Mouse (Mus musculus) intestine, embryonic 16.5 days (tissue): ENCODE results near the gene Rfc2. TPM values are rescaled to one million over a fixed set of nuclear protein-coding genes. Genes with fewer than 3 reads are reported as not detected.

Experiments used
- ATAC-seq: fragments of 200-750 bp; cut with Nextera tagmentation; 2 replicates; pipeline ENCODE4 v1.8.0; 2017; ENCODE audit warnings: moderate TSS enrichment, moderate library complexity
- H3K27ac ChIP-seq: fragments of 300-500 bp; sonication (generic); 2 replicates; pipeline ENCODE4 v1.5.1; 2014; ENCODE audit warnings: mild to moderate bottlenecking, low read length
- H3K27me3 ChIP-seq: fragments of 300-500 bp; sonication (generic); replicated peaks from 2 replicates; pipeline ENCODE4 v1.6.1; 2014; ENCODE audit warnings: low read length, control low read depth, mixed read lengths; ENCODE audit not compliant: control insufficient read depth, insufficient read depth
- H3K36me3 ChIP-seq: fragments of 300-500 bp; sonication (generic); 2 replicates; pipeline ENCODE4 v1.6.1; 2014; ENCODE audit warnings: low read length, control low read depth; ENCODE audit not compliant: control insufficient read depth, insufficient read depth
- H3K4me1 ChIP-seq: fragments of 300-500 bp; sonication (generic); 2 replicates; pipeline ENCODE4 v1.6.1; 2014; ENCODE audit warnings: low read length, control low read depth, mixed read lengths; ENCODE audit not compliant: control insufficient read depth, insufficient read depth
- H3K4me2 ChIP-seq: fragments of 300-500 bp; sonication (generic); 2 replicates; pipeline ENCODE4 v1.6.1; 2014; ENCODE audit warnings: low read depth, low read length, control low read depth
- H3K4me3 ChIP-seq: fragments of 300-500 bp; sonication (generic); 2 replicates; pipeline ENCODE4 v1.5.1; 2014; ENCODE audit warnings: mild to moderate bottlenecking, low read length
- H3K9ac ChIP-seq: fragments of 300-500 bp; sonication (generic); 2 replicates; pipeline ENCODE4 v1.6.1; 2014; ENCODE audit warnings: low read depth, low read length
- H3K9me3 ChIP-seq: fragments of 300-500 bp; sonication (generic); 2 replicates; pipeline ENCODE4 v1.6.1; 2016; ENCODE audit warnings: low read length, control low read depth; ENCODE audit not compliant: control insufficient read depth
- WGBS: fragments of 180-500 bp; shearing (Covaris S2); extraction: QIAGEN DNeasy Blood & Tissue Kit; methylation state at CpG from one replicate; pipeline ENCODE4 v1.1.7; 2014; 5-methylcytosine and 5-hydroxymethylcytosine counted together
- polyA plus RNA-seq: library from polyadenylated mRNA; unstranded; fragments of >200 nt; fragmentation: Nextera tagmentation; extraction: Ambion mirVana; gene quantifications from 2 replicates; pipeline ENCODE4 v1.2.1, GENCODE M21; 2015

The Rfc2 gene
- polyA plus RNA-seq, 1 experiment from 2014 or later = 233 TPM

DNA sequence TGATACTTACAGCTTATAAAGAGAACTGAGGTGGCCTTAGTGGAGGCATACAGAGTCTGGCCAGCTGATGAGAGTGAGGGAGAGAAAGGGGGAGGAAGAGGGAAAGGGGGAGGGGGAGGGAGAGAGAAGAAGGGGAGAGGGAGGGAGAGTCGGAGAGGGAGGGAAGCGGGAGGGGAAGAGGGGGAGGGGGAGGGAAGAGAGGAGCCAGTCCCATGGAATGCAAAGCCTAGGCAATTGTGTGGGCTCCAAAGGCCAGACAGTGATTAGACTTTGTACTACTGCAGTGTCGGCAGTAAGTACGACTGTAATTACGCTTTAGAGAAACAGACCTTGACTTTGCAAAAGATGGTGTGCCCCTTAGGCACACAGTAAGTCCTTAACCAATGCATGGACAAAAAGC, 32.9 kb upstream of the Rfc2 start:
- WGBS = 29% methylated on average over 5 of the region's 5 CpGs
- Histone ChIP-seq H3K9me3 (no peaks in the 10 kb centered on the region), H3K4me3 (peak overlapping the region; percentile 5; the same call in 1 of the 2 replicates), H3K4me1 (peaks cover 45% of the 10 kb centered on the region), H3K9ac (0 out of 2 replicates have a peak overlapping the region, but pooled peaks have one; percentile 37), H3K36me3 (no peaks in the 10 kb centered on the region), H3K27ac (peak overlapping the region; percentile 99), H3K27me3 (no peaks in the 10 kb centered on the region), H3K4me2 (peak overlapping the region; percentile 27; the same call in 1 of the 2 replicates)
- ATAC-seq = peak; percentile 39

DNA sequence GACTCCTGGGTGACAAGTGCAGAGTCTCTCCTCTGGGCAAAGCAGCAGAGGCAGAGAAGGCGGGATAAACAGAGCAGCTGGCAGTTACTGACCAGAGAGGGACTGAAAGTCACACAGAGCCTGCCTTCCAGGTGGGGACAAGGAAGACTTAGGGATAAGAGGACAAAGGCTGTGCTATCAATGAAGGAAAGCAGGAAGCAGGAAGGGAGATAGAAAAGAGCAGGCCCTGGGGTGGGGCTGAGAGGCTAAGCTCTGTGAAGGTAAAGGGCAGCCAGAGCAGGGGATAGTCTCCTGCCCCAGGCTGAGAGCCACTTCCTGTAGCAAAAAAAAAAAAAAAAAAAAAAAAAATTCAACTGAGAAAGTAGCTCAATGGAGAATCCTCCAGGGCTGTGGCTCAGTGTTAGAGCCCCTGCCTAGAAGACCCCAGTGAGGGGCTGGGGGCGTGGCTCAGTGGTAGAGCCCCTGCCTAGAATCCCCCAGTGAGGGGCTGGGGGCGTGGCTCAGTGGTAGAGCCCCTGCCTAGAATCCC, 31.5 kb upstream of the Rfc2 start:
- 71% methylated on average over 2 of the region's 3 CpGs for whole genome bisulfite sequencing
- H3K27me3 ChIP-seq = no peaks in the 10 kb centered on the region
- peak overlapping the region; percentile 26; the same call in 1 of the 2 replicates for H3K4me2 ChIP-seq
- H3K9me3 ChIP-seq = no peaks in the 10 kb centered on the region
- peak; percentile 57 for ATAC-seq
- H3K27ac ChIP-seq = peak overlapping the region; percentile 99
- no peaks in the 10 kb centered on the region for H3K36me3 ChIP-seq
- no peak overlapping the region for H3K4me3 ChIP-seq
- peaks cover 47% of the 10 kb centered on the region for H3K4me1 ChIP-seq
- H3K9ac ChIP-seq = peak overlapping the region; percentile 95; the same call in 1 of the 2 replicates

DNA sequence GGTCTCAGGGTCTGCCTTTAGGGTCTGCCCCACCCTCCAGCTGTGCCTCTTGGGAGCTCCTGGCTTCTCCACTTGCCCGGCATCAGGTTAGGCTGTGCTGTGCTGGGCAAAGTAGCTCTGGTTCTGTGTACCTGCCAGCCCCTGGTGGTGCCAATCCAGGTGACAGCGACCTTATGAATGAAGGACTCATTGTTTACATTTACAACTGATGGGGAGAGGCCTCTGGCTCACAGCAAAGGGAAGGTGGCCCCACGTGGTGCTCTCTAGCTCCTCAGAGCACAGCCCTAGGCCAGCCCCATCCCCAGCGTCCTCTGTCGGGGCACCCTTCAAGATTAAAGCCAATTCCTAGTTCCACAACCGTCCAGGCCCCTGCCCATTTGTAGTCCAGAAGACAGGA, 30.3 kb upstream of the Rfc2 start:
- 9% methylated on average over 6 of the region's 6 CpGs for WGBS
- H3K27ac ChIP-seq = peak overlapping the region; percentile 99
- no peaks in the 10 kb centered on the region for H3K36me3 ChIP-seq
- no peaks in the 10 kb centered on the region for H3K27me3 ChIP-seq
- ATAC-seq = peak; percentile 43
- H3K4me2 ChIP-seq = peak overlapping the region; percentile 78
- H3K9ac ChIP-seq = peak overlapping the region; percentile 95
- peaks cover 53% of the 10 kb centered on the region for H3K4me1 ChIP-seq
- H3K4me3 ChIP-seq = peak overlapping the region; percentile 94
- H3K9me3 ChIP-seq = no peaks in the 10 kb centered on the region

DNA sequence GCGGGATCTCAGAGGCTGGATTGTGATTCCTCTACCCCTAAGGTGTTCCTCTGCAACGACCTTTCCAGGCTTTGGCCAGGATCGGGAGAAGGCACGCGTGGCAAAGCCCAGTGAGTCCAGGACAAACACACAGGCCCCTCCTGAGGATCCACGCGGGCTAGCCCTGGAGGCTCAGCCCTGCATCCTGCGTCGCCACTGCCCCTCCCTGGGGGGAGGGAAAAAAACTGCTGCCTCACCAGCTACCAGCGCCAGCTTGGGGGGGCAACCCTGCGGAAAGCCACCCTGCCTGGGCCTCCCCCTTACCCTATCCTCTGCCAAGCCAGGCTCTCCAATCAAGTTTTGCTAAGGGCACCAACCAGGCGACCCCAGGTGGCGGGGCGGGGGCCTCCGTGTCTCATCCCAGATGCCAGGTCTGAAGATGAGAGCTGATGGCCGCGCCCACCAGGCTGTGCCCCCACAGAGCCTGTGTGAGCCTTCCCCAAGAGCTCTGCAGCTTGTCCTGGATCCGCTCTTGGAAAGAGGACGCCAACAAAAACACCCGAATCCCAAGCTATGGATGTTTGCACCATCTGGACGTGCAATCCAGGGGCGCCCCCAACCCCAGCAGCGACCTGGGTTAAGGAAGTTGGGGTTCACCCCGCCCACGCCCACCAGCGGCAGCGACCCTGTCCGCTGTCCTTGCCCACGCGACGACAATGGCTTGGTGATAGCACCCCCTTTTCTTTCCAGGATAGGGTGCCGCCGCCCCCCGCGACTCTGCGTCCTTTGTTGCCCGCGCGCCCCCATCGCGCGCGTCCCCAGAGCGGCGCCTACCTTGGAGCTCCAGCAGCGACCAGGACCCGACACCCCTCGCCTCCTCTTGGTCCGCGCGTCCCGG, 29.7 kb upstream of the Rfc2 start:
- H3K4me1 ChIP-seq = peaks cover 50% of the 10 kb centered on the region
- peak overlapping the region; percentile 94 for H3K4me3 ChIP-seq
- no peaks in the 10 kb centered on the region for H3K9me3 ChIP-seq
- peak overlapping the region; percentile 99 for H3K27ac ChIP-seq
- peak; percentile 1; the same call in 1 of the 2 replicates for ATAC-seq
- no peaks in the 10 kb centered on the region for H3K36me3 ChIP-seq
- peak overlapping the region; percentile 95 for H3K9ac ChIP-seq
- H3K4me2 ChIP-seq = peak overlapping the region; percentile 78
- H3K27me3 ChIP-seq = no peaks in the 10 kb centered on the region
- WGBS = under 1% methylated on average over 52 of the region's 52 CpGs

DNA sequence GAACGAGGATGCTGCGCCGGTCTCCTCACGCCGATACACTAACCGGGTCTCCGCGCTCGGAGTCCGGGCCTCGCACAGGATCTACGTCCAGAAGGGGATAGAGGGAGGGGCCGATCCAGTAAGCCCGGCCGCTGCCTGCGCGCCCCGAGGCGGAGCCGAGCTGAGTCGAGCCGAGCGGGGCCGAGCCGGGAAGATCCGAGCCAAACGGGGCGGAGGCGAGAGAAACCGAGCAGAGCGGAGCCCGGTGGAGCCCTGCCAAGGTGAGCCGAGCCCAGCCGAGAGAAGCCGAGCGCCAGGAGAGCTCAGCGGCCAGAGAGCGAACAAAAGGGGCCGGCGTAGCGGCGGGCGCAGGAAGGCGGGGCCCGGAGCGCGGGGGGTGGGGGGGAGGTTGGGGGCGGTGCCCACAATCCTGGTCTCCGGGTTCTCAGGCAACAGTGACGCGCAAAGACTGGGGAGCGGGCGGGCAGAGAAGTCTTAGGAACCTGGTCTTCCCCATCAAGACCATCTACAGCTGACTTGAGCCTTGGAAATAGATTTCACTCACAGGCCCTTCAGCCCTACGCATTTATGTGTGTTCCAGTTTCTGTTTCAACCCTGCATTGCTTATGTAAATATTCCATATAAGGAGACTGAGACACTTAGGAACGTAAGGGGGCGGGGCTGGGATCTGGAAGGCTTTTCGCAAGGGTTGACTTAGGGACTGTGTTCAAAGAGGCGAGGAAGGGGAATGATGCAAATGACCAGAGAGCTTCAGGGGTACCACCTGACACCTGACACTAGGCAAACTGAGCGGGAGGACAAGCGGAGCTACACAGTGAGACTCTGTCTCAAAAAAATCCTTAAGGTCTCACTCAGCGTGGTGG, 28.8 kb upstream of the Rfc2 start, which contains the start of gene Clip2:
TSS of gene Clip2 (minus strand) at position 325 of the 863 bp plus-strand sequence.
- Histone ChIP-seq H3K27ac (peak within 1 kb of the TSS; percentile 99), H3K9ac (peak within 1 kb of the TSS; percentile 95), H3K36me3 (no peaks in the 10 kb centered on the region), H3K27me3 (no peaks in the 10 kb centered on the region), H3K4me1 (peaks cover 44% of the 10 kb centered on the region), H3K4me3 (peak within 1 kb of the TSS; percentile 94), H3K9me3 (no peaks in the 10 kb centered on the region), H3K4me2 (peak within 1 kb of the TSS; percentile 78)
- WGBS = 2% methylated on average over 58 of the region's 61 CpGs
- ATAC-seq = peak; percentile 86

DNA sequence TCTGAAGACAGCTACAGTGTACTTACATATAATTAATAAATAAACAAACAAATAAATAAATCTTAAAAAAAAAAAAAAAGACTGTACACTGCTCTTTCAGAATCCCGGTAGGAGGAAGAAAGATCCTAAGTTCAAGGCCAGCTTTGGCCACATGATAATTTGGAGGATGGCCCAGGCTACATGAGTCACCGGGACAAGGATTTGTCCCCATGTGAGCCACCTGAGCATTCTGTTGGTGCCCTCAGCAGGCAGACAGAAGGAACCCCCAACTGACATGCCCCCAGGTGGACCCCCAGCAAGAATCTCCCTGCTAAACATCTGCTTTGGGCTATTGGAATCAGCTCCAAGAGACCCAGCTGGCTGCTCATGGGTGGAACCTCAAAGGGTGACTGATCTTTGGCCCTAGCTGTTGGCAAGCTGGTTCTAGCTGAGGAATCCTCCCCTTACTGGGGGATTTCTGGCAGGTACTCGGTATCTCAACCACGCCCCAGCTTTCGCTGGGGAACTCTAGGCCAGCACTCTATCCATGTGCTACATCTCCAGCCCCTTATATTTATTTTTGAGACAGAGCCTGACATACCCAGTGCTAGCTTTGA, 27.1 kb upstream of the Rfc2 start:
- H3K27me3 ChIP-seq = no peaks in the 10 kb centered on the region
- H3K27ac ChIP-seq = no peak overlapping the region
- H3K4me1 ChIP-seq = peaks cover 36% of the 10 kb centered on the region
- ATAC-seq = no peak
- H3K4me3 ChIP-seq = no peak overlapping the region
- H3K36me3 ChIP-seq = no peaks in the 10 kb centered on the region
- 79% methylated on average over 5 of the region's 5 CpGs for WGBS
- H3K9ac ChIP-seq = no peak overlapping the region
- no peaks in the 10 kb centered on the region for H3K9me3 ChIP-seq
- H3K4me2 ChIP-seq = no peak overlapping the region

DNA sequence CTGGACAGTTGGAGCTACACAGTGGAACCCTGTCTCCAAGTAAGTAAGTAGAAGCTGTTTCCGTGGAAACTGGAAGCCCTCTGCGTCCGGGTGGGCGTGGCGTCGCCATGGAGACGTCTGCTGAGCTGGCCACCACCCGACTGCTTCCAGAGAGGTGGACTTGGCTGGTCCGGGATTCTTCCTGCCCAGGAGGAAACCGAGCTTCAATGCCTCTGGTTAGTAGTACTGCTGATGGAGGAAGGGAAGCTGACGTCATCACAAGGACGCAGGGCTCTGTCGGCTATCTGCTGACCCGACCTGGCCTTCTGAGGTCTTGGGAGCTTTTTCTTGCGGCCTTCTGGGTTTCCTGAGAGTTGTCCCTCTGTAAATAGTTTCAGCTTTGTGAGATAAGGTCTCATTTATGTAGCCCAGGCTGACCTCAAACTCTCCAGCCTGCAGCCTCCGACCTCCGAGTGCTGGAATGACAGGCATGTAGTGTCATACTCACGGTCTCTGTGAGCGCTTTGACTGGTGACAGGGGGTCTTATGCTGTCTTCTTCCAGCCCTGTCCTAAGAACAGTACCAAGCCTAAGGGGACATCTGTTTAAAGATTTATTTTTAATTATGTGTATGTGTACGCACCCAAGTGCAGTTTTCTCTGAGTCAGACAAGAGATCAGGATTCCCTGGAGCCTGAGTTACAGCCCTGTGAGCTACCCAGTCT, 25.6 kb upstream of the Rfc2 start:
- H3K36me3 ChIP-seq = no peaks in the 10 kb centered on the region
- H3K4me1 ChIP-seq = peaks cover 23% of the 10 kb centered on the region
- peak overlapping the region; percentile 54 for H3K27ac ChIP-seq
- H3K4me2 ChIP-seq = peak overlapping the region; percentile 39
- H3K9ac ChIP-seq = no peak overlapping the region; the same call in 1 of the 2 replicates
- no peaks in the 10 kb centered on the region for H3K27me3 ChIP-seq
- H3K4me3 ChIP-seq = no peak overlapping the region; the same call in 1 of the 2 replicates
- 9% methylated on average over 20 of the region's 20 CpGs for WGBS
- ATAC-seq = no peak
- H3K9me3 ChIP-seq = no peaks in the 10 kb centered on the region

DNA sequence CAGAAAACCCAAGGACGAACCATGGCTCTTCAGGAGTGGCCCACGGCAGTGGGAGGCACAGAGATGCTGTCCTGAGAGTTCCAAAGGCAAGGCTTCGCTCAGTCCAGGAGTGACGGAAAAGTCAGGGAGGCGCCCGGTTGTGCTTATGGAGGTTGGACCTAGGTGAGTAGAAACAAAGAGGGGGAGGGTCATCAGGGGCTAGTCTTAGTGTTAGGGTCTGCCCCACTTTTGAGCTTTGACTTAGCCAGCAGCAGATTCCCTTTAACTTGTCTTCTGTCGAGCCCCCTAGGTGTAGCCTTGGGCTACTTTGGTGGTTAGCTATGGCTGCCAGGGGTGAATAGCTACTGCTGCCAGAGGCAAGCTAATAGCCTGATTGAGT, 21.1 kb upstream of the Rfc2 start, which contains the start of gene Syna:
TSS of gene Syna (minus strand) at position 101 of the 379 bp plus-strand sequence.
- no peaks in the 10 kb centered on the region for H3K27me3 ChIP-seq
- no peak within 1 kb of the TSS for H3K4me2 ChIP-seq
- no peak within 1 kb of the TSS for H3K4me3 ChIP-seq
- H3K36me3 ChIP-seq = no peaks in the 10 kb centered on the region
- ATAC-seq = no peak
- no peak within 1 kb of the TSS for H3K27ac ChIP-seq
- no peaks in the 10 kb centered on the region for H3K9me3 ChIP-seq
- WGBS = 88% methylated on average over 7 of the region's 7 CpGs
- no peak within 1 kb of the TSS for H3K9ac ChIP-seq
- peaks cover 8% of the 10 kb centered on the region for H3K4me1 ChIP-seq
